Mouse (Mus musculus): ENCODE results near the gene Cdk6.
"Not testable (repeated sequence)": the region's sequence is repeated elsewhere in the genome, so short reads cannot be mapped to it uniquely, and the experiment has no call there.

Gene Cdk6

DNA sequence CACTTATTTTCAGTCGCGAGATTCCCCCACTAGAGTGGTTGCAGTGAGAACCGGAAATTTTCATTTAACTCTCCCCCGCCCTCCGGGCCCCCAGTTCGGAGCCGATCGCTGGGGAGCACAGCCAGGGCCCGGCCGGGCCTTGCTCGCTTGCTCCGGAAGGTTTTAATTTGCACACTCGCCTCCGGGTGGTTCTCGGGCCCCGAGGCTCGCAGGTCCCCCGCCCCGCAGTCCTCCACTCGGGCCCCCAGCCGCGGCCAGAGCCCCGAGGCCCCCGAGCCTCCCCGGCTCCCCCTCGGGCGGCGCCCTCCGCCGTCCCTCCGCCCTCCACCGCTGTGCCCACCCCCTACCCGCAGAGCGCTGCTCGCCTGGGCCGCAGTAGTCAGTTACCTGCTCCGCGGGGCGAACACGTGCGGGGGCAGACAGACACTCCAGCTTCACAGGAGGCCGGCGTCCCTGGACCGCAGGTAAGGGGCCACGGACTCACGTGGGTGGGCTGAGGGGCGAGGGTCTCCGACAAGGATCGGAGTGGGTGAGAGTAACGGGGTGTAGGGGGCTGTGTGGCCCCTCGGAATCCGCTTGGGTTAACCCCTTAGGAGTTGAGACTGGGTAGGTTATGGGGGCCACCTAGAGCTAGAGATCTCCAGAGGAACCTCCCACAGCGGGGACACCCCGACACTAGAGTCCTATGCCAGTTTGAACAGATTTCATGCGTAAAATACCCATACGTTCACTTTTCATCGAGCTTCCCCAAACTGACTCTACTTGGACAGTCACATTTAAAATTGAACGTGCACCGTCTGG lies at the start of gene Cdk6:
Gene Cdk6, plus strand, starts transcription at position 375 of the 801 bp plus-strand sequence.
- DNase-seq (ENCODE audit: low read depth, low spot score) = no peak

DNA sequence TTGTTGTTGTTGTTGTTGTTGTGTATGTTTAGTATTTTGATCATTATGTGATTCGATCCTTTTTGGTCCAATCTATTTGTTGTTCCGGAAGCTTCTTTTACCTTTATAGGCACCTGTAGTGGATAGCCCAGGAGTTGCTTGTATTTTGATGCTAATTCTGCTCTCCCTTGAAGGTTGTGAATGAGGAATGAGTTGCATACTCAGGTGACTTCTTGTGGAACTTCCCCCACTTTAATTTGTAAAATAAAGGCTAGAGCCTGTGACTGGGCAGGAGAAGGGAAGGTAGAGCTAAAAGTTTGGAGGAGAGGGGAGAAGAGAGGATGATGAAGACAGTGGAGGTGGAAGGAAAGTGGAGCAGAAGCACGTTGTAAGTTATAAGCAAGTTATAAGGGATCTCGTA lies 47.6 kb upstream of the Cdk6 start:
- DNase-seq (ENCODE audit: low read depth, low spot score) = no peak

DNA sequence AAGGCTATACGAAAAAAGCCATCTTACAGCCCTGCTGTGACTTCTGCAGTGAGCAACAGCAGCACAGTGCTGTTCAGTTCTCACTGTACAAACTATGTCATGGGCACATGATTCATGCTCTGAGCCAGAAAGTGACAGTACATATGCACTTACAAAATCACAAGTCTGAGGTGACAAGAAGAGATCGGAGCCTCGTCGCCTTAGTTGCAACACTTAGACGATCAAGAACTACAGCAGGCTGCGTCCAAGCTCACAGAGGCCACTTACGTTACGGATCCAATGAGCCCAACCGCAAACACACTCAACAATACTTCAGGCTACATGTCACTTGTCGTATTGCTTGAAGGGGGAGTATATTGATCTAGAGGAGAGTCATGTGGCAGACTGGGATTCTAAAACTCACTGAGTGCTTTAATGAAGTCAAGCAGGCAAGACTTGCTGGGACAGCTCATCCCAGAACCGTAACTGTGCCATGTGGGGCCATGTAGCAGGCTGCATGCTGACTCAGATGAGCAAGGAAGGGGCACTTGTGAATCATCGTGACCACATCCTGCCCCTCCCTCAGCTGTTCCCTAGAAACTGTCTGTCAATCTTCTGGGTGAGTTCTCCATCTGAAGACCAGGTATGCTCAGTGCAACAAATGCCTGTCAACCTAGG lies 40.4 kb upstream of the Cdk6 start:
- DNase-seq (ENCODE audit: low read depth, low spot score) = no peak

DNA sequence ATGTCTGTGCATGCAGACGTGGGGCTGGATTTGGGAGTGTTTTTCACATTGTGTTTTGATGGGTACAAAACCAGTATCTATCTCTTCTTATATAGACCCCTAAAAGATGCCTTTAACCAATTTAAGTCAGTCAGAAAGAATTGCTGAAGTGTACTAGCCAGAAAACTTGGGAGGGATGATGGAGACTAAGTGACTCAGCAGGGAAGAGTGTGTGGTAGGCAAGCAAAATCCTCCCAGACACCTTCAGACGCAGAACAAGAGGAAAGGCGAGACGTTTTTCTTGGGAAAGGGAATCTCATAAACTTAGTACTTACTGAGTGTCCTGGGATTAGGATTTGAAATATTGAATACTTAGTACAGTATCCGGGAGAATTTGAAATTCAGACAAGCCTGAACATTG lies 39.8 kb upstream of the Cdk6 start:
- DNase-seq (ENCODE audit: low read depth, low spot score) = no peak

DNA sequence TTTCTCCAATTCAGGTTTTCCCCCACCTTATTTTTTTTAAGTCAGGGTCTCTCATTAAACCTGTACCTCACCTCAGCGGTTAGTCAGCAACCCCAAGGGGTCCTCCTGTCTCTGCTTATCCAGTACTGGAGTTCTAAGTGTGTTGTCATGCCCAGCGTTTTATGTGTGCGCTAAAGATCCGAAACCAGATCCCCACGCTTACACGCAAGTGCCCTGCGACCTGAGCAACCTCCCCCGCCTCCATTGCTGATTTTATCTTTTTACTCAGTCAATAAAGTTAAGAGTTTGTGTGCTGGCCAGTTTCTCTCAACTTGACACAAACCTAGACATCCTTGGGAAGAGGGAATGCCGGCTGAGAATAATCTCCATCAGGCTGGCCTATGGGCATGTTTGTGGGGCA lies 37.4 kb upstream of the Cdk6 start:
- no peak for DNase-seq (ENCODE audit: low read depth, low spot score)

DNA sequence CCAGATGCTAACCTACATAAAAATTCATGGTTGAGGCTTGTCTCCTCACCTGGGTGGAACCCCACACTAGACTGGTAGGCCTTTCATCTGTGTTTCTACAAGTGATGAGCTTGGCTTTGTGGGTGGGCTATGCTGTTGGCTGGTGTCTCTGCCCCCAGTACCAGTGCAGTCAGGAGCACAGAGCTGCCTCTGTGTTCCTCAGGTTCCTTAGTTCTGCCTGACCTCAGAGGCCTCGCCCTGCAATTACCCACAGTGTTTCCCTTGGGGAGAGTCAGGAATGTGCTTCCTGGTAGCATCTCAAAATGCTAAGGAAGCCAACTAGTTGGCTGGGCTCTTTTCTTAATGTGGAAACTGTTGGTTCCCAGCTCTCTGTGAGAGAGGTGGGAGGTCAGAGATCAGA lies 35.1 kb upstream of the Cdk6 start:
- no peak for DNase-seq (ENCODE audit: low read depth, low spot score)

DNA sequence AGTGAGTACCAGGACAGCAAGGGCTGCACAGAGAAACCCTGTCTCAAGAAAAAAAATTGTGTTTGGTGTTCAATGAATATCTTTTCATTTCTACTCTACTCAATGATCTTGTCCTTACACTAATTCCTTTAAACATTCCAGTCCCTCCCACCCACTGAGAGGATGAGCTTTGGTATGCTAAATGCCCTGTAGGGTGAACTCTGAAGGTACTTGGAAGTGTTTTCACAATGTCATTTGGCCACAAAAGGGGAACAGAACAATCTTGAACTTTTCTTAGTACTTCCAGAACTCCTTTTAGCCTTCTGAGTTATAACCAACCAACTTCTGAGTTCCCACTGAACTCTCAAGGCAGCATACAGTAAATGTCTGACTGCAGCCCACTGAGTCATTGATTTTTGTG lies 32.2 kb upstream of the Cdk6 start:
- DNase-seq (ENCODE audit: low read depth, low spot score) = no peak

DNA sequence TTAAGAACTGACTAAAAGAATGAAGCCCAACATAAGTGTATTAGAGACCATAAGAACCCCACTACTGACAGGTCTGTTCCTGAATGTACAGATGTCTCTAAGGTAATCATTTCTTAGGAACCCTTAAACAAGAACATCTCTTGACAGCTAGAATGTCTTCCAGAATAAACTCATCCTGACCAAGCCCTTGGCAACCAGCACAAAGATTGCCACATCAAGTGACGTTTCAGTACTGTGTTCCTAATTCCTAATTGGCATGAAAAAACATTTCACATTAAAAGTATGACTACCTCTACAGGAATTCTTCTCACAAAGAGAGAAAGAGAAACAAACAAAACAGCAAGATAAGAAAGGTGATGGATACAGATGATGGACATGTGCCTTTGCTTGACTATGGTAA lies 31.7 kb upstream of the Cdk6 start:
- no peak for DNase-seq (ENCODE audit: low read depth, low spot score)

DNA sequence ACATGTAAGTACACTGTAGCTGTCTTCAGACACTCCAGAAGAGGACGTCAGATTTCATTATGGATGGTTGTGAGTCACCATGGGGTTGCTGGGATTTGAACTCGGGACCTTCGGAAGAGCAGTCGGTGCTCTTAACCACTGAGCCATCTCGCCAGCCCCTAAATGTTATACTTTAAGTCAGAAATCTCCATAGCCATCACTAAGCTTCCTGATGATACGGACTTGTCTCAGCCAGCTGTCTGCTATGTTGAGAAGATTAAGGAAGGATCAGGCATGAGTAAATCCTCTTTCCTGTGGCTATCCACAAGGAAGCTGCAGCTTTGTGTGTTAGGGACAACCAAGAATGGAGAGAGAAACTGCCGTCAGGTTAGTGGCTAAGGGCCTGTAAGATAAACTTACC lies 30.1 kb upstream of the Cdk6 start:
- DNase-seq (ENCODE audit: low read depth, low spot score) = peak; percentile 76

DNA sequence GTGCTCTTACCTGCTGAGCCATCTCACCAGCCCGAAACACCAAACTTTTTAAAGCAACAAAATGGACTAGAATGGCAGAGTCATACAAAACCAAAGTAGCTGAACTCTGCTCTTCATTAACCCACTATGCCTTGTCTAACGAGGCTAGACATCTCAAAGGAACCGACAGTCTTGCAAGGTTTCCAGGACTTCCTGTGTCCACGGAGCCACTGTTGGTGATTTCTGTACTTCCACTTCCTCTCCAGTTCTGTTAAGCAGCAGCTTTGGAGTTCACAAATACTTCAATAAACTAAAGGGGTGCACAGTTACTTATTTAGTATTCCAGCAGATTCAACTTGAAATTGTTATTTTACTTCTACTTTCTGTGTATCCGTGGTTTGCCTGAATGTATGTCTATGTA lies 23.6 kb upstream of the Cdk6 start:
- DNase-seq (ENCODE audit: low read depth, low spot score) = not testable (repeated sequence)

DNA sequence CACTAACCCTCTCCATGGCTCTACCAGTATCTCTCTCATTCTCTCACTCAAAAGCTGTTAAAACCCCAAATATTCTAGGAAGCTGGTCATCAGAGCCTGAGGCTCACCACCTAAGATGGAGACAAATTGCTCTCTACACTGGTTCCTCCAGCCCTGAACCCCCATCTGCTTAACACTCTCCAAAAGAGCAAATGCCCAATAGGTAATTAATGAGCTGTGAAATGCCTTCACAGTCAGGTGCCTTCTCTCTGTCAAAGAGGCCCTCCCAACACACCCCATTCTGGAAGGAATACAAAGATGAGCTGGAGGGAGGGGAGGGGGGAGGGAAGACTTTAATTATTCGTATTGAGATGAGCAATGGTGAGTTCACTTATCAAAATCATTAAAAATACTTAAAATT lies 21.1 kb upstream of the Cdk6 start:
- no peak for DNase-seq (ENCODE audit: low read depth, low spot score)

DNA sequence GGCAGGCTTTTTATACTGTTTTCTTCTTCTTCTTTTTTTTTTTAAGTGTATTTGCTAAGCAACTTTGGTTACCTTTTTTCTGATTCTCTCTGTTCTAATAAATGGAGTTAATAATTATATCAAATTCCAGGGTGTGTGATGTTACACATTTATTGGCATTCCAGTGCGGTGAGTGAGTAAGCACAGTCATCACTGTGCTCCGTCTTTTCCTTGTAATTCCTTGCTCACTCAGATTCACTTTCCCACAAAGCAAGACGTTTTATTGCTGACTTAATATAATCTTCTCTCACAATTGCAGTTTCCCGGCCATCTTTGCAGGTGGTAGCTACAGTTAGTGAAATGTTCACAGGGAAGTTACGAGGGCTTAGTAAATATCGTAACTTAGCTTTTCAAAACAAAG lies 19.2 kb upstream of the Cdk6 start:
- no peak for DNase-seq (ENCODE audit: low read depth, low spot score)

DNA sequence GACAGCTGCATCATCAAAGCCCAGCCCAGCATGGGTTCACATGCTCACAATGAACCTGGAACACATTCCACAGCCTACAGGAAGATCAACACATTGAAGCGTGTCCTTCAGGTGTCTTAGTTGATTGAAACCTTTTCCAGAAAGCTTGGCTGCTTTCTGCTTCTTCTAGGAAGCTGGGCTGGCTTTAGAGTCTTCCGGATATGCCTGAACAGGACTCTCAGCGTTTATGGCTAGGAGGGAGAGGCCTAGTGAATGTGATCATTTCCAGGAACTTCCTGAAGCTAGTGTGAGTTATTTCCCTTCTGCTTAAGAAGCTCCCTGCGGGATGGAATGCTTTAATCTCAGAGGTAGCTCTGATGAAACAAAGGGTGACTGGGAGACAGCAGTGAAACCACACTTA lies 17.2 kb upstream of the Cdk6 start:
- no peak for DNase-seq (ENCODE audit: low read depth, low spot score)

DNA sequence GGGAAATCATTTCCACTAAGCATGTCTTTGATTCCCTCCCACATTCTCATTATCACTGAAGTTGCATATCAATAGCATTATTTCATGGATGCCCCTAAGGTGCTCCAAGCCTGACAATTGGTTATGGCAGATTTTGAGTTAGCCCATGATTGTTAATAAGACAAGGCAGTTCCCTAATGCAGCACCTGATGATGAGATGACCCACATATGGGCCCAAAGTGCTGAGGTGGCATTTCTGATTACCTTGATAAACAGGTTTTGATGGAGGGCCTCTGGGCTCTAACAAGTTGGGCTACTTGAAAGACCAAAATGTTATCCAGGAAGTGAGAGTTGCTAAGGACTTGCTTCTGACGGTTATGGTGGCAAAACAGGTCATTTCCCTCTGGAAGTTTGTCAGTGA lies 11.9 kb upstream of the Cdk6 start:
- no peak for DNase-seq (ENCODE audit: low read depth, low spot score)

DNA sequence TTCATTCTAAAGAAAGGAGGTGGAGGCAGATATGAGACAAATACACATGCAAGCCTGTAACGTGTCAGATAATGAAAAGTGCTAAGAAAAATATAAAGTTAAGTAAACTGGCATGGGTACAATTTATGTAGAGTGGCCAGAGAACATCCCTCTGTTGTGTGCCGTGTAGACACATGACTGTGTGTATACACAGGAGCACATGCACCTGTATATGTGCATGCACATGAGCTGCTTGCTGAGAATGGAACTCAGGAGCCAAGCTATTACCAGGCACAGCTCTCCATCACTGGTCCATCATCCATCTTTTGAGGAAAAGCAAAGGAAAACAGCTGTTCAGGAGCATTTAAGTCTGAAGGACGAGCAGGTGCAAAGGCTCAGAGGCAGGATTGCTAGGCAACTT lies 10.4 kb upstream of the Cdk6 start:
- DNase-seq (ENCODE audit: low read depth, low spot score) = no peak

DNA sequence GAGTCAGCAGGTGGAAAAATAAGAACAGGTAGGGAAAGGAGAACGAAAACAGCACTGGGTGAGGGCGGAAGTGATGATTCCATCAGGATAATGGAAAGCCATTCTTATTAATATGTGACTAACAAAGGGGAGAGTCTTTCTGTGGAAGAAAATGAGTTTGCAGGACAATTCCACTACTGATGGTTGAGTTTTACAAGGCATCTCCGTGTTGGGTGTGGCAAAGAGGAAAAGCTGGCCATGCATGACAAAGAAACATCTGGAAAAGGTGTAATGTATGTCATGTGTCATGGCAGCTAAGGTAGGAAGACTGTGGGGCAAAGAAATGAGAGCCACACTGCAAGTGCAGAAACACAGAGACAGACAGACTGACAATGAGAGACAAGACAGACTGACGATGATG lies 8.3 kb upstream of the Cdk6 start:
- DNase-seq (ENCODE audit: low read depth, low spot score) = not testable (repeated sequence)

DNA sequence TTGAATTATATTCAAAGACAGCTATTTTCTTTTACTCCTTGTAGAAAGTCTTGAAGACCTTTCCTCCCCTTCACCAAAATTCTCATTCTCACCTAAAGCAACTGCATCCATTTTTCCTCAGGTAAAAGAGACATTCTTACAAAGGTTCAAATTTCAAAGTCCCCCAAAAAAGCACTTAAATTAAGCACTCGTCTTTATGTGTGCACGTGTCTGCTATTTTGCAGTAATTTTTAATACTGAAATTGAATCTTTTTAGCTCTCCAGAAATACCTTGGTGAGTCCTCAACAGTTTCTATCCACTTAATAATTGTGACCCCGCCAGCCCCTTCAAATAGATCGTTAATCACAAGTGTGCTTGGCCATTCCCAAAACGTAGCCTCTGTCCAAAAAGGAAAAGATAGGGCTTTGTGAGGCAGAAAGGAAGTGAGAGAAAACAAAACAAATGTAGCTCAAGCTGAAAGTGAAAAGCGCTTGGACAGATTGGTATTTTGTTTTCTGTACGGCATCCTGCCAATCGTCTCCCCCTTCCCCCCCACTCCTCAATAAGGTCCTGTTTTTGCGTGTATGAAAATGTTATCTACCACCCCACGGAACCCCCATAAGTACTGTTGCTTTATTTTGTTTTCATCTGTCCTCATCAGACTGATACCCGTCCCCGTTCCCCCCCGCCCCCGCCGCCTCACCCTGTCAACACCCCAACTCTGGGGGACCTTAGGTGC lies 786 bp upstream of the Cdk6 start:
- DNase-seq (ENCODE audit: low read depth, low spot score) = not testable (repeated sequence)

DNA sequence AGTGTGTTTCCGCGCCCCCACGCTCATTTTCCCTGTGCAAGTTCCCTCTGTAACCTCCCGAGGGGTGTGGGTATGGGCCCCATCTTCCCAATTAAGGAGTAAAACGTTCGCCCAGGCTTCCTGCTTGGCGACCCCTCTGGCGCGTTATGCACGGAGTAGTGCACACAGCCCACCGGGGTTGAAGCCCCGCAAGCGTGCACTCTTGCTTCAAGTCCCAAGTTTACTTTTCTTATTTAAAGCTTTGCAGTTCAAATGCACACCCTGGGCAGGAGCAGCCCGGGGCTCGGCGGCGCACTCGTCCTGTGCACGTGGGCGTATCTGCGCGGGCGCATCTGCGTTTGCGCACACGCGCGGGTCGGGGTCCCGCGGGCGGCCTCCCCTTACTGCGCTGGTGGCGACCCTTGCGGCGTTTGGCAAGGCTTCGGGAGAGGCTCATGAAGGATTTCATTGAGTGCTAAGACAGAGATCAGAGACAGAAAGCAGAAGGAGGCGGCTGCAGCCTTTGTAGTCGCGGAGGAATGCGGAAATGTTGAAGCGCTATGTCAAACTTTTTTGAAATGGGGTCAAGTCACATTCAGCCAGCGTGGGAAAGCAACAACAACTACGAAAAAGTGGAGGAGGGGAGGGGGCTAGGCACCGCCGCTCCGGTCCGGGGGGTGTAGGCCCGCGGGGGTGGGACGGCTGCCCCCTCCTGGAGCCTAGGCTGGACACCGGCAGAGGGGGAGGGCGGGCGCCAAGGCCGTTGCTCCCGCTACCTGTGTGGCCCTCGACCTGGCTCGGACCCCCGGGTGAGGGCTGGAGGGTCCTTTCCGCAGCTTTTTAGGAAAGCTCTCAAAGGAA lies 866 bp downstream of the Cdk6 start:
- no peak for DNase-seq (ENCODE audit: low read depth, low spot score)

DNA sequence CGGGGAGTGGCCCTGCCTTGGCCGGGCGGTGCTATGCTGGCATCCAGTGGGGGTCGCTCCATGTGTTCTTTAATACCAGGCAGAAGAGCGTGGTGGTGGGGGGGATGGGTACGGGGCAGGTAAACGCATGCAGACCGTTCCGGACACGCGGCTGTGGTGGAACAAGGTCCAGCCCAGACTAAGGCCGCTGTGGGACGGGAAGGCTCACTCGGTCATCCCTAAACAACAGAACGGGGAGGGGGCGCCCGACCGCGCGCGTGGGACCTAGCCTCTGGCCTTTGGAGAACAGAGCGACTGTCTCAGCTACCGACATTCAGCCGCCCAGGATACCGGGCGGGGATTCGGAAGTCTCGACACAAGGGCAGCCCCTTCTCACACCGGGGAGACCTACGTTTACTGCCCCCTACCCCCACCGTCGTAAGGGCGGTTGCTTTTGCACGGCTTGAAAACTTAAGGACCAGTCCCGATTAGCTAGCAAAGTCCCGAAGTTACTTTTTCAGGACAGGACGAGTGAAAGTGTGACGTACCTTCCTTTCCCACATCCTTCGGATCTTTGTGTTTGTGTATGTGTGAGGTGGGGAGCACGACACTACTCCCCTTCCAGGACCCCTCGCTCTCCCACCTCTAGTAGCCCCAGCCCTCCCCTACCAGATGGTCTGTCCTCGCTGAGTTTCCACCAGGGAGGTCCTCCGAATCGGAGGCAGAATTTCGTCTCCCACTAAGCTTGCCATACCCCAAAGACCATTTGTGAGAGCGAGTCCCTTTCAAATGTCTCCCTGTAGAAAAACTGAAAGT lies 1.7 kb downstream of the Cdk6 start:
- DNase-seq (ENCODE audit: low read depth, low spot score) = no peak

DNA sequence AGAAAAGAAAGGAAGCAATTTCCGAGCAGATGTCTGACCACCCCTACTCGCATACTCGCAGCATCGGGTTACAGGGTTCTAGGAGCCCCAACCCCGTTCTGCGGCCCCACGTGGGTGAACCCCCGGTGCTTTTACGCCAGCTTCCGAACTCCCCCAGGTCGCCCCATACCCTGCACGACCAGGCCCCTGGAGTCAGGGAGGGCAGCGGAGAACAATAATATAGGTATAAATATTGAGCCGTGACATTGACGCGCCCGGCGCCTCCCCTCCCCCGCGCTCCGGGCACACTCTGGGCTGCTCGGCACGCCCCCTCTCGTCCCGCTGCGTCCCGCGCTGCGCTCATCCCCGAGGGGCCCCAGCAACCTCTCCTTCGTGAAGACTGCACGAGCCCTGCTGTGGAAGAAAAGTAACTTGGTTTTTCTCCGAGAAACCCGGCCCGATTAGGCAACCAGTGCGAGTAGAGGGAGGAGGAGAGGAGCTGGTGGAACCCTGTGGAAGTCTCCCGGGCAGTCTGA lies 2.3 kb downstream of the Cdk6 start:
- DNase-seq (ENCODE audit: low read depth, low spot score) = no peak

DNA sequence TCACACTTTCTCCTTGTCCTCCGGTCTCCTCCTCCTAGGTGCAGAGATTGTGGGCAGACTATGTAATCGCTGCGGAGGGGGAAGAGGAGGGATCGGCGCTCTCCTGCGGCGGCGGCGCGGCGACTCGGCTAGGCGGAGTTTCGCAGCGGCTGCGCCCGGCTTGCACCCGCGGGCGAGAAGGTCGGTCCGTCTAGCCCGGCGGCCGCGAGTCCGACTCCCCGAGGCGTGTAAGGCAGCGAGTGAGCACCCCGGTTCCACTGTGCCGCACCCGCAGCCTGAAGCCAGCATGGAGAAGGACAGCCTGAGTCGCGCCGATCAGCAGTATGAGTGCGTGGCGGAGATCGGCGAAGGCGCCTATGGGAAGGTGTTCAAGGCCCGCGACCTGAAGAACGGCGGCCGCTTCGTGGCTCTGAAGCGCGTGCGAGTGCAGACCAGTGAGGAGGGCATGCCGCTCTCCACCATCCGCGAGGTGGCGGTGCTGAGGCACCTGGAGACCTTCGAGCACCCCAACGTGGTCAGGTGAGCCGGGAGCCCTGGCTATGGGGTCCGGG lies 2.9 kb downstream of the Cdk6 start:
- DNase-seq (ENCODE audit: low read depth, low spot score) = peak; percentile 61

Data from retina, postnatal 7 days (tissue).